Mouse (Mus musculus) embryonic fibroblast, embryonic 13.5 days (primary cell): ENCODE results near the gene Shc1.

ENCODE experiments used
- CTCF ChIP-seq: IDR thresholded peaks from 2 replicates; pipeline ENCODE4 v1.5.1; 2011; ENCODE audit warnings: mild to moderate bottlenecking, control low read depth, low read length, moderate library complexity, borderline replicate concordance; ENCODE audit not compliant: insufficient read depth
- POLR2A ChIP-seq: IDR thresholded peaks from 2 replicates; pipeline ENCODE4 v1.6.1; 2011; ENCODE audit warnings: low read depth, mild to moderate bottlenecking, control low read depth, low read length, moderate library complexity

GRCm38 (mm10) chr3:89440691-89441090, 22.4 kb downstream of the Shc1 start:
- TF ChIP-seq CTCF (no peak), POLR2A (no peak)
